Mouse (Mus musculus) heart, embryonic 16.5 days (tissue): Measurements from ENCODE around the gene 2610528A11Rik. TPM values are rescaled to one million over a fixed set of nuclear protein-coding genes. Genes with fewer than 3 reads are reported as not detected.
"Not testable (repeated sequence)": the region's sequence is repeated elsewhere in the genome, so short reads cannot be mapped to it uniquely, and the experiment has no call there.

ENCODE experiments used
- ATAC-seq: fragments of 200-750 bp; cut with Nextera tagmentation; replicated peaks from 2 replicates; pipeline ENCODE4 v1.8.0; 2017; ENCODE audit warnings: moderate number of reproducible peaks; ENCODE audit not compliant: insufficient read depth, low FRiP score; ENCODE audit errors: extremely low read depth
- H3K27ac ChIP-seq: fragments of 300-500 bp; sonication (generic); 2 replicates; pipeline ENCODE4 v1.5.1; 2014; ENCODE audit warnings: mild to moderate bottlenecking, low read length, control low read depth, moderate library complexity
- H3K27me3 ChIP-seq: fragments of 300-500 bp; sonication (generic); 2 replicates; pipeline ENCODE4 v1.6.1; 2014; ENCODE audit warnings: low read length, mixed read lengths; ENCODE audit not compliant: control insufficient read depth, insufficient read depth
- H3K36me3 ChIP-seq: fragments of 300-500 bp; sonication (generic); 2 replicates; pipeline ENCODE4 v1.6.1; 2014; ENCODE audit not compliant: control insufficient read depth, insufficient read depth
- H3K4me1 ChIP-seq: fragments of 300-500 bp; sonication (generic); 2 replicates; pipeline ENCODE4 v1.6.1; 2014; ENCODE audit warnings: low read length, mixed read lengths; ENCODE audit not compliant: control insufficient read depth, insufficient read depth
- H3K4me2 ChIP-seq: fragments of 300-500 bp; sonication (generic); 2 replicates; pipeline ENCODE4 v1.6.1; 2014; ENCODE audit warnings: low read depth, mild to moderate bottlenecking, control low read depth, low read length
- H3K4me3 ChIP-seq: fragments of 300-500 bp; sonication (generic); 2 replicates; pipeline ENCODE4 v1.5.1; 2014; ENCODE audit warnings: mild to moderate bottlenecking, control low read depth, low read length
- H3K9ac ChIP-seq: fragments of 300-500 bp; sonication (generic); 2 replicates; pipeline ENCODE4 v1.6.1; 2014; ENCODE audit warnings: low read length, control low read depth
- H3K9me3 ChIP-seq: fragments of 300-500 bp; sonication (generic); replicated peaks from 2 replicates; pipeline ENCODE4 v1.6.1; 2016; ENCODE audit warnings: low read length; ENCODE audit not compliant: control insufficient read depth
- whole genome bisulfite sequencing: fragments of 180-500 bp; shearing (Covaris S2); extraction: QIAGEN DNeasy Blood & Tissue Kit; methylation state at CpG from one replicate; pipeline ENCODE4 v1.1.7; 2014; 5-methylcytosine and 5-hydroxymethylcytosine counted together
- polyA plus RNA-seq: library from polyadenylated mRNA; unstranded; fragments of >200 nt; fragmentation: Nextera tagmentation; extraction: Ambion mirVana; gene quantifications from 2 replicates; pipeline ENCODE4 v1.2.1, GENCODE M21; 2015

2610528A11Rik gene
- polyA plus RNA-seq: 1.6 and 2.4 TPM in 2 replicates

DNA sequence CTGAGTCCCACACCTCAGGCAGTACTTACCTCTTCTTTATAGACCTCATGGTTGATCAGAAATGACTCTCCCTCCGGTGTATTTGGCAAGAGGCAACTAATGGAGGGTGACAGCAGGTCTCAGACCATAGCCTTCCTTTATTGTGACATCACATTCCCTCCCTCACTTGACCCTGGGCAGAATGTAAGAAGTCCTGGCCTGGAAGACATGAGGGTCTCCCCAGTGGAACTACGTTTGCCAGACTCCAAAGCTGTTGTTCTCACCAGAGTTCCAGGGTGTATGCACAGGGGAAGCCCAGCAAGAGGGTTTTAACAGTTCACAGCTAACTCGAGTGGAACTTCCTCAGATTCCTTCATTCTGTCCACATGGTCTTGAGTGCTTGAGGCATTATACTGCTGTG lies at the start of gene 2610528A11Rik:
Gene 2610528A11Rik, minus strand, starts transcription at position 101 of the 400 bp plus-strand sequence.
- Histone ChIP-seq H3K4me3 (no peak within 1 kb of the TSS), H3K36me3 (0 out of 2 replicates have a peak, but pooled peaks cover 4% of the 10 kb centered on the region), H3K4me1 (peaks cover 4% of the 10 kb centered on the region; the same call in 1 of the 2 replicates), H3K27ac (no peak within 1 kb of the TSS), H3K9ac (no peak within 1 kb of the TSS), H3K27me3 (no peaks in the 10 kb centered on the region), H3K4me2 (no peak within 1 kb of the TSS), H3K9me3 (no peaks in the 10 kb centered on the region)
- ATAC-seq: no peak
- 73% methylated on average over 3 of the region's 3 CpGs for WGBS

DNA sequence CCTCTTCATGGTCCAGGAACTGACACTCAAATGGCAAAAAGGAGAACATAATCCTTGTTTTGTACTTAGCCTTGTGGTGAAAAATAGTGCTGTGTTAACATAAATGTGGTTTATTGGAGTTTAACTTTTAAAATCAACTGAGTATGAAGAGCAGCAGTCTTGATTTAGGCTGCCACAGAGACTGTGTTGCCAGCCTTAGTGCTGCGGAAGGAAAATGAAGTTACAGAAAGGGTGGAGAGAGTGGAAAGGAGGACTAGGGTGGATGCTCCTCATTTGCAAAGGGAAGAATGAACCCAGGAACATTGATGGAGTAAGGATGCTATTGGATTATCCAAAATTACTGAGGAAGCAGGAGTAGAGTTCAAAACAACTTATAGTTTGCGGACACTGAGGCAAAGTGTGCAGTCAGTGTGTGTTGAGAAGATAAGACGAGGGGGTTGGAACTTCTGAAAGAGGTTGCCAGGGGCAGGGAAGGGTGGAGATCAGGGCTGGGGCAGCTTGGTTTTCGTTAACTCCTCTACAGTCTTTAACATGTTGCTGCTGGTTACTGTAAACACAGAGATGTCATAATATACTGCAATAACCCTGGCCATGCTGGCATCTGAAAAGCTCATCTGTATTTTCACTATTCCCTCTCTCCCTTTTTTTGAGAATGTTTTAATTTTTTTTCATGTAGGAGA lies 49.6 kb upstream of the 2610528A11Rik start:
- no peak overlapping the region for H3K4me3 ChIP-seq
- H3K27ac ChIP-seq: no peak overlapping the region
- H3K36me3 ChIP-seq: no peaks in the 10 kb centered on the region
- H3K9me3 ChIP-seq: peaks cover 5% of the 10 kb centered on the region; the same call in 1 of the 2 replicates
- H3K4me2 ChIP-seq: no peak overlapping the region
- 65% methylated on average over 4 of the region's 4 CpGs for WGBS
- no peaks in the 10 kb centered on the region for H3K27me3 ChIP-seq
- no peak for ATAC-seq
- H3K9ac ChIP-seq: no peak overlapping the region
- H3K4me1 ChIP-seq: no peaks in the 10 kb centered on the region

DNA sequence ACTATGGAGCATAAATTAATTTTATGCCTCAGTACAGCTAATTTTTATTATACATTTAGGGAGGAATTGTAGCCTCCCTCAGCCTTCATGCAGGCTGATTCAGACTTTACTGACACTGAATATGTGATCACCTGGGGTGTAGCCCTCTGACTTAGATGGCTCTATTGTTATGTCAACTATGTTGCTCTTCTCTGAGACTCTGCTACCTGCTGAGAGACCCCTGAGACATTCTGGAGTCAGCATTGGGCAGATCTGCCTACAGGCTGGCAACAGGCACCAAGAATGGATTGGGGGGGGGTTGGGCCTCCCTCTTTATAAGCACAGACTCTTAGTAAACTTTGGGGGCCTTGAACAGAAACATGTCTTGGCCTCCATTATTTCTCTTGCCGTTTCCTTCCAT lies 40.6 kb upstream of the 2610528A11Rik start:
- Histone ChIP-seq H3K9ac (no peak overlapping the region), H3K27me3 (no peaks in the 10 kb centered on the region), H3K27ac (no peak overlapping the region), H3K4me1 (no peaks in the 10 kb centered on the region), H3K4me2 (no peak overlapping the region), H3K36me3 (no peaks in the 10 kb centered on the region), H3K9me3 (peaks cover 10% of the 10 kb centered on the region), H3K4me3 (no peak overlapping the region)
- ATAC-seq: no peak
- 89% methylated on average over 1 of the region's 1 CpGs for WGBS

DNA sequence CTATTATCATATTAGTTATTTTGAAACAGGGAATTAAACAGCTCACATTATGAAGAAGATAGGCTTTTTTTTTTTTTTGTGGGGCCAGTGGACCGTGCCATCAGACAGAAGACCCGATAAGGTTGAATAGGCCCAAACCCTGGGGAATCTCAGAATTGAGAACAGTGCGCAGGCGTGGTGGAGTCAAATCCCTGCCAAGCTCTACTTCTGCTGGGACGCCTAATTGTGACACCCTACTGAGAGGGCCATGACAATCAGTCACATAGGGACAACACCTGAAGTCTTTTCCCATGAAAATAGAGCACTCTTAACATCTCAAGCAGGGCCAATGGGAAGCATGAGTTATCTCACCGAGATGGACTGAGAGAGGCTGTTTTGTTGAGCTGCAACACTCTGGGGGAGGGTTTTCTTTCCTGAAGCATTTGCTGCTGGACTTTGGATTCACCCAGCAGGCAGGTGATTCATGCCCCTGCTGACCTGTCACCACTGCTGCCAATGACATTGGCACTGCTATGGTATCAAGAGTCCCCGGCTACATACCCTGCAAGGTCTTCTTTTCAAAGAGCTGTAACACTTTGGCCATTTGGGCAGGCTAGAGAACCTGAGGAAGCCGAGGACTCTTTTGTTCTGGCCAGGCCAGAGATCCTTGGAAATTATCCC lies 25.4 kb upstream of the 2610528A11Rik start:
- Histone ChIP-seq H3K36me3 (no peaks in the 10 kb centered on the region), H3K27me3 (no peaks in the 10 kb centered on the region), H3K27ac (no peak overlapping the region), H3K4me1 (peaks cover 3% of the 10 kb centered on the region; the same call in 1 of the 2 replicates), H3K4me3 (no peak overlapping the region), H3K4me2 (no peak overlapping the region), H3K9me3 (no peaks in the 10 kb centered on the region), H3K9ac (no peak overlapping the region)
- ATAC-seq: no peak
- 69% methylated on average over 8 of the region's 8 CpGs for WGBS

DNA sequence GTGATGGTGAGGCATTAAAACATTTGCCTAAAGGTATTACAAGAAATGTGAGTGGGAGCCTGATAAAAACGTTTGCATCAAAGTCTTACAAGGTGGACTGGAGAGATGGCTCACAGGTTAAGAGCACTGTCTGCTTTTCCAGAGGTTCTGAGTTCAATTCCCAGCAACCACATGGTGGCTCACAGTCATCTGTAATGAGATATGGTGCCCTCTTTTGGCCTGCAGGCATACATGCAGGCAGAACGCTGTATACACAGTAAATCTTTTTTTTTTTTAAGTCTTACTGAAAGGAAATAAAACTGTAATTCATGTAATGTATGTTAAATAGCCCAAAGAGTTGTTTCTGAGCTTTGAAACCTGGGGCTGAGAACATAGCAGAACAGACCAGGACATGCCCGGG lies 23.8 kb upstream of the 2610528A11Rik start:
- H3K36me3 ChIP-seq, H3K4me3 ChIP-seq, H3K9me3 ChIP-seq, H3K9ac ChIP-seq, H3K27me3 ChIP-seq, H3K4me1 ChIP-seq, H3K27ac ChIP-seq, H3K4me2 ChIP-seq, ATAC-seq: not testable (repeated sequence)
- WGBS: 67% methylated on average over 2 of the region's 3 CpGs

DNA sequence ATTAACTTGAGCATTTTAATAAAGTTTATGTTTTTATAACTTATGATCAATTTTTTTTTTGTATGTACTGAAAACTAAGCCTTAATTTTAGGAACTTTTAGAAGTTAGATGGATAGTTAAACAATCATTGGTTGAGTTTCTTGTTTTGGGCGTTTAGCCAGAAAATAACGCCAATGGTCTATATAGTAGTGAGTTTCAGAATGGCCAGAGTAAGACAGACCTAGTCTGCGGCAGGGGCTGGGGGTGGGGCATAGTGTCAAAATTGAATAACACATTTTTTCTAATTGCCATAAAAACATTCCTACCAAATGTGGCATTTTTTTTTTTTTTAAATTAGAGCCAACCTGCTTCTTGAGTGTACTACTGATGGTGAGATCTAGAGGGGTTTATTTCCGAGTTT lies 22.3 kb upstream of the 2610528A11Rik start:
- H3K4me3 ChIP-seq: no peak overlapping the region
- no peak for ATAC-seq
- no peaks in the 10 kb centered on the region for H3K9me3 ChIP-seq
- H3K36me3 ChIP-seq: peaks cover 16% of the 10 kb centered on the region
- H3K27me3 ChIP-seq: no peaks in the 10 kb centered on the region
- H3K9ac ChIP-seq: no peak overlapping the region
- no peak overlapping the region for H3K27ac ChIP-seq
- no peak overlapping the region for H3K4me2 ChIP-seq
- 79% methylated on average over 4 of the region's 4 CpGs for WGBS
- H3K4me1 ChIP-seq: peaks cover 10% of the 10 kb centered on the region

- 3% methylated on average over 10 of the region's 10 CpGs for WGBS
- Histone ChIP-seq H3K9ac (peak overlapping the region; percentile 81), H3K27me3 (no peaks in the 10 kb centered on the region), H3K4me1 (peaks cover 10% of the 10 kb centered on the region), H3K9me3 (no peaks in the 10 kb centered on the region), H3K4me2 (peak overlapping the region; percentile 83), H3K27ac (peak overlapping the region; percentile 69), H3K36me3 (peaks cover 19% of the 10 kb centered on the region), H3K4me3 (peak overlapping the region; percentile 88)
- no peak for ATAC-seq
Measured at GRCm38 (mm10) chr14:37135671-37136070, 21.8 kb upstream of the 2610528A11Rik start.

- peaks cover 10% of the 10 kb centered on the region for H3K4me1 ChIP-seq
- peak; percentile 100 for ATAC-seq
- peak within 1 kb of the TSS; percentile 83 for H3K4me2 ChIP-seq
- no peaks in the 10 kb centered on the region for H3K9me3 ChIP-seq
- no peaks in the 10 kb centered on the region for H3K27me3 ChIP-seq
- peak within 1 kb of the TSS; percentile 93 for H3K9ac ChIP-seq
- under 1% methylated on average over 38 of the region's 38 CpGs for WGBS
- H3K36me3 ChIP-seq: peaks cover 23% of the 10 kb centered on the region
- H3K27ac ChIP-seq: peak within 1 kb of the TSS; percentile 90
- peak within 1 kb of the TSS; percentile 88 for H3K4me3 ChIP-seq
Measured at GRCm38 (mm10) chr14:37135127-37135593, 21.3 kb upstream of the 2610528A11Rik start, which contains the start of gene Ghitm. Gene Ghitm (minus strand): TSS chr14:37135272.
